Mouse (Mus musculus): ENCODE measurements around the gene Eif1ad.
"Not testable (repeated sequence)": the region's sequence is repeated elsewhere in the genome, so short reads cannot be mapped to it uniquely, and the experiment has no call there.

Eif1ad gene

GRCm38 (mm10) chr19:5366175-5367052, at the start of gene Eif1ad:
Gene Eif1ad (plus strand): TSS chr19:5366741.
- peak; percentile 93 for DNase-seq (ENCODE audit: low spot score)

- no peak for DNase-seq (ENCODE audit: low spot score)
These were observed 42.7 kb upstream of the Eif1ad start for GRCm38 (mm10) chr19:5323801-5324200.

GRCm38 (mm10) chr19:5327970-5328369, 38.6 kb upstream of the Eif1ad start:
- no peak for DNase-seq (ENCODE audit: low spot score)

DNA sequence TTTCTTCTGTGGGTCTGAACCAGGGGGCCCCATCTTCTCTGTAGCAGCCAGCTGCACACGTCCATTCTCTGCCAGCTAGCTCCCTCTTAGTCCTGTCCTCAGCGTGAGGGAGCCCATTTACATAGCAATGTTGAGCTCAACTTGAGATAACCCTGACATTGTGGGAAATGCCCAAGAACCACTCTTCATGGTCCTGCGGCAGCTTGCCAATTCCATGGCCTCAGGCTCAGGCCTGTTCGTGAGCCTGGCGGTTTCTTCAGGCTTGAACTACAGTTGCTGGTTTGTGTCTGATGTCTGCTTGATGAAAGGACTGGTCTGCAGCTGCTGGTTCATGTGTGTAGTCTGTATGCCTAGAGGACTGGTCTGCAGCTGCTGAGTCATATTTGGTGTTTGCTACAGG, 31.8 kb upstream of the Eif1ad start:
- peak; percentile 18 for DNase-seq (ENCODE audit: low spot score)

- DNase-seq (ENCODE audit: low spot score), result no peak
These were observed 31.1 kb upstream of the Eif1ad start, which contains the start of gene Catsper1 for GRCm38 (mm10) chr19:5335441-5335840. Gene Catsper1 (plus strand): TSS chr19:5335741.

DNA sequence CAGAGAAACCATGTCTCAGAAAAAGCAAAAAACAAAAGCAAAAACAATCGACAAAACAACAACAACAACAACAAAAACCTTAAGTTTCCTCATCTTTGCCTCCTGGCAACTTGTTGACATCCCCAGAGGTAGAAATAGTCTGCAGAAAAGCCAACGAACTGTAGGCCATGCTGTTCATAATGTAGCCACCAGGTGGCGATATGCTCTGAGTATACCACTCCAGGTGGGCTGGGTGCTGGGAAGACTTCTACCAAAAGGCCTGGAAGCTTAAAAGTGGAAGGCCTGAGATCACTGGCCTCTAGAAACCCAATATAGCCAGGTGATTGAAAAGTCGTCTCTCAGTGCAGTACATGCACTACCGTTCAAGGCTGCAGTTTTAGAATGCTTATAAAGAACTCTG, 28.6 kb upstream of the Eif1ad start:
- peak; percentile 70 for DNase-seq (ENCODE audit: low spot score)

DNA sequence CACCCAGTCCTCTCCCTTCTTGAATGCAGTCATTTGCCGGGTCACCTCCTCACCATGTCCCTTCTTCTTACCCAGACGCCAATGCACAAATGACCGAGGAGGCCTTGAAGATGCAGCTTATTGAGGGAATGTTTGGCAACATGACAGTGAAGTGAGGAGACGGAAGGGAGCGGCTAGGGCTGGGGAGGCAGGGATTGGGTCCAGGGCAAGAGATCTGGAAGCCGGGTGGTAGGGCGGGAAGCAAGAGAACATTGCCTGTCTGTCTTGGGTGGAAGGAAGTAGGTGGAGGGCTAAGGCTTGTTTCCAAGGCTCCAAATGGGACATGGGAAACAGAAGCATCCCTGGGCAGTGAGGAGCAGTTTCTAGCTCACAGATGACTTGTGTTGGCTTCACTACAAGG, 25.2 kb upstream of the Eif1ad start:
- DNase-seq (ENCODE audit: low spot score), result no peak

DNA sequence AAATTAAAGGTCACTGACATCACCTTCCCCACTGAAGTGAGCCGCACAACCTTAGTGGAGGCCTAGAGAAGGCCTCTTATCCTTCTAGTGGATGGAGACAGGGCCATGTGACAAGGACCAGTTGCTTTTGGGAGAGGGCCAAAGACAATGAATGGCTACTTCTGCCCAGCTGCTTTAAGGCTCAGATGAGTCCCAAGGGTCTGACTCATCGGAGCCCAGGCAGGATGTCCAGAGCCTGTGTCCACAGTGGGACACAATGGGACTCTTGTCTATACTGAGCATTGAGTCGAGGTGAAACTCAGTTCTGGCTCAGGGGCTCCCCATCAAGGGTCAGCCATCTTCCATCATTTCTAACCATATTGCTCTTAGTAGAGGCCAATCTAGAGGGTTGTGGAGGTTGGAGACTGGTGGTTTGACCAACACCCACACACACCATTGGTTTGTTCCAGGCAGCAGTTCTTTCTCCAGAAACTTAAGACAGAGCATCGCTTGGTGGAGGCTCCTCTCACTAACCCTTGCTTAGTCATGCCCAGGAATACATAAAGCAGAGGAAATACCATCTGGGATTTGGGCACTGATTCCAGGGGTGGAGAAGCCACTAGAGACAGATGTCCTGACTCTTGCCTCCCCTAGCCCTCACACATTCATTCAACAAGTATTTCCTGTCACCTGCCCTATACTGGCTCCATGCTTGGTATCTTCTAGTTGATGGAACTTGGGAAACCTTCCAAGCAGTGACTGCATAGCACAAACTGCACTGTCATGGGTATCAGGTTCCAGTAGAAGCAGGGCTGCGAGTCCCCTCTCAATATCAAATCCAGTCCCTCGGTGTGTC, 21.0 kb upstream of the Eif1ad start:
- DNase-seq (ENCODE audit: low spot score), result peak; percentile 88

GRCm38 (mm10) chr19:5348064-5348463, 18.5 kb upstream of the Eif1ad start:
- no peak for DNase-seq (ENCODE audit: low spot score)

DNA sequence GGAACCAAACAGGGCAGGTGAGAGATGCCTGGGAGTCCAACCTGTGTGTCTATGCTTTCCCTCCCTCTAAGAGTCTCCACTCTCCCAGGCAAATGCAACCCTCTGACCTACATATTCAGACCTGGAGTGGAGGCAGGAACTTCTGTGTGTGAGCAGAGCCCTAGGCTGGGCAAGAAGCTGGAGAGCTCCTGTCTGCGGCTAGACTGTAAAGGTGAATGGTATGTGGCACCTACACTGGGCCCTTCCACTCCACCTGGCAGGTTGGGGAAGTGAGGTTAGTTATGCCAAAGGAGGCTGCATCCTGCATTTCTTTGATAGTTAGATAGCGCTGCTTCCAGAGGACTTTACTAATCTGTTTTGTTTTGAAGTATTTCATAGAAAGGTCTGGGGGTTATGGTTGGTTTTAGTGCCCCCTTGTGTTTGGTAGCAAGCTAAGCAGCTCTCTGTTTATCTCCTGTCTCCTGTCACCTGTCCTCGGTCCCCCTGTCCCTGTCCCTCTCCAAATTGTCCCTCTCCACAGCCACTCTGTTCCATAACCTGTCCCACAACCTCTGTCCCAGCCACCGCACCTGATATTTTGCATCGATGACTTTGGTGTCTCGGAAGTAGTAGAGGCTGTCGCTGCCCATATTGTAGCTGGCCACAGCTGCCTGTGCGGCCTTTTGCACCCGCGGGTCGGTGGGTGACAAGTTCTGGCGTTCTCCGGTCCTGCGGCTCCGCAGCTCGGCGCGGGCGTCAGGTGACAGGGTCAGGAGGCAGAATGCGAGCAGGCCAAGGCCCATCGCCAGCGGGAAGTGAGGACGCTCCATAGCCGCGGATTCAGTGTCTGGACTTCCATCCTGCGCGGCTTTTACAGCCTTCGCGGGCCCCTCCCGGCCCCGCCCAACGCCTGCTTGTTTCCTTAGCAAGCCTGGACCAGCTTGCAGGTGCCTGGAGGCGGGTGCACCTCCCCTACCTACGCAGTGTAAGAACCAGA, 17.7 kb upstream of the Eif1ad start:
- peak; percentile 51 for DNase-seq (ENCODE audit: low spot score)

- DNase-seq (ENCODE audit: low spot score), result not testable (repeated sequence)
These were observed 17.1 kb upstream of the Eif1ad start, which contains the start of gene Cst6 for GRCm38 (mm10) chr19:5349502-5349873. Gene Cst6 (minus strand): TSS chr19:5349574.

DNA sequence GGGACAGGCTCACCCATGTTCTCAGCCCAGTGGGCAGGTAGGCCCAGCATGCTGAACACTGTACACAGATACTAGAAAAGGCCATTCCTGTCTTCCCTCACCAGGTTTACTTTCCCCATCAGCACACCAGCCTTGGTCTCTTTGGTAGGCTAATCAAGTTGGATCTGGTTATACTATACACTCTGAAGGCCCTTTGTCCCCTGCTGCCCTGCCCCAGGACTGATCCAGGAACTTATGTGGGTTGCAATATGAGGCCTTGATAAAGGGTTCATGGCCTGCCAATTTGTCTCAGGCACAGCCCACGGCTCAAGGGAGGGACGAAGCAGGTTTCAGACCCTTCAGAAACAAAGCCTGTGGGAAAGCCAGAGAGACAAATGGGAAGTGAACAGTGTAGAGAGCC, 12.9 kb upstream of the Eif1ad start:
- no peak for DNase-seq (ENCODE audit: low spot score)

DNA sequence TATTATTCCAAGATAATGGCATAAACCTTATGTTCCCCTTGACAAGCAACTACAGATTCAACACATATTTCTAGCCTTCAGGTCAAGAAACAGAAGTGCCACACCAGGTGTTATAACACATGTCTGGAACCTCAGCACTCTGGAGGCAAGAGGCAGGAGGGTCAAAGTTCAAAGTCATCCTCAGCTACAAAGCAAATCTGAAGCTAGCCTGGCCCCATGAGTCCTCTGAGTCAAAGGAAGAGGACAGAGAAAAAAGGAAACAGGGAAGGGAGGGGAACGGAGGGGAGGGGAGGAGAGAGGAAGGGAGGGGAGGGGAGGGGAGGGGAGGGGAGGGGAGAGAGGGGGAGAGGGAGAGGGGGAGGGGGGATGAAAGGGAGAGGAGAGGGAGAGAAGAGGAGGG, 10.5 kb upstream of the Eif1ad start:
- DNase-seq (ENCODE audit: low spot score), result no peak

DNA sequence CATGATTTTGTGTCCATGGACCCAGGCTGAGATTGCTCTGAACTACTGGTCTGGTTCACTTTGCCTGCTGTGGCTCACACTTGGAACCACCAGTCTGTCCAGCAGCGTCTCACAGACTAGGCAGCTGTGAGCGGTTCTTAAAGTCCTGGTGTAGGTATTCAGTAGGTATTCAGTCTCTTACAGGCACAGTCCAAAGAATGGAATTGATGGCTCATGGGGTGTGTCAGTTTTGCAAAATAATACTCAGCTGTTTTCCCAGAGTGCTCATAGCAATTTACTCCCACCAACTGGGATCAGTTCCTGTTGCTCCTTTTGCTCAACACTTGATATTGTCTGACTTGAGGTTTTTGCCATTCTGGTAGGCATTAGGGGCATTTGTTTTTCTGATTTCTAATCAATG, 4.4 kb upstream of the Eif1ad start:
- DNase-seq (ENCODE audit: low spot score), result no peak

- DNase-seq (ENCODE audit: low spot score), result no peak
These were observed 2.4 kb upstream of the Eif1ad start for GRCm38 (mm10) chr19:5364124-5364523.

DNA sequence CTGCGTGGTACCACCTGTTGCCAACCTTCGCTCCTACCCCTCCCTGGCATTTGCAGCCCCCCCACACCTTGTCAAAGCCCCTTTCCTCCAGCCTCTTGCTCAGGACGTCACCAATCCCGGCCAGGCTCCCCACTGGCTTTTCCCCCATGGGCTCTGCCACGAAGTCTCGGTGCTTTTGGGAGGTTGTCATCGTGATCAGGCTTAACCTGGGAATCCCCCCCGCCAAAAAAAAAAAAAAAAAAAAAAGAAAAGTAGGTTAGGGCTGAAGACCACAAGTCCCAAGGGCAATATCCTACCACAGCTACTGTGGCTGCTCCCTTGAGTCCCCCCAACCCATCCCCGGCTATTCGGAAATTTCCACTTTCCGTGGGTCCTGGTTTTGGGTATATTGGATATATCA, 790 bp upstream of the Eif1ad start:
- no peak for DNase-seq (ENCODE audit: low spot score)

GRCm38 (mm10) chr19:5367053-5367359, 465 bp downstream of the Eif1ad start, which contains the start of gene Banf1:
Gene Banf1 (minus strand): TSS chr19:5367168.
- DNase-seq (ENCODE audit: low spot score), result no peak

DNA sequence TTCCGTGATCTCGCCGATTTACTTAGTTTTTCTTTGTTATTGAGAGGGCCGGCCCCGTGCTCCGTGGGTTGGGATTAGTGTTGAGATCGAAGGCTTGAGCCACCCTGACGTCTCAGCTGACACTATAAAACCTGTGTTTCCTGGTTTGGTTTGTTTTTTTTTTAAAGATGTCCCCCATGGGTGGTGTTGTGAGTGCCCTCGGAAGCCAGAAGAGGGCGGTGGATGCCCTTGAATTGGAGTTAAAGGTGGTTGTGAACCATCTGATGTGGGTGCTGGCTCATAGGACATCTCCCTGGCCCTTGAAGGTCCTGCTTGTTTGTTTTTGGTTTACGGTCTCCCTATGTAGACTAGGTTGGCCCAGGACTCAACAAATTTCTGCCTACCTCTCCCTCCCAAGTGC, 914 bp downstream of the Eif1ad start:
- peak; percentile 63 for DNase-seq (ENCODE audit: low spot score)

GRCm38 (mm10) chr19:5370932-5371331, 4.4 kb downstream of the Eif1ad start:
- DNase-seq (ENCODE audit: low spot score), result peak; percentile 23

DNA sequence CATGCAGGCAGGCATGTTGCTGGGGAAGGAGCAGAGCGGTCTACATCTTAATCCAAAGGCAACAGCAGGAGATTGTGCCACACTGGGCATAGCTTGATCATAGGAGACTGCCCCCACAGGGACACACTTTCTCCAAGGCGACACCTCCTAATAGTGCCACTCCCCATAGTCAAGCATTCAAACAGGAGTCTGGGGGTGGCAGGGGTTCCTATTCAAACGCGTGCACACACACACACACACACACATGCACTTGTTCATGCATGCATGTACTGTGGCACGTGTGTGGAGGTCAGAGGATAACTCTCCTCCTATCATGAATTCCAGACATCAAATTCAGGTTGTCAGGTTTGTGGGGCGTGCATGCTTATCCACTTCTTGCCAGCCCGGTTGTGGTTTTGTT, 6.2 kb downstream of the Eif1ad start:
- no peak for DNase-seq (ENCODE audit: low spot score)

GRCm38 (mm10) chr19:5374177-5374576, 7.6 kb downstream of the Eif1ad start:
- no peak for DNase-seq (ENCODE audit: low spot score)

DNA sequence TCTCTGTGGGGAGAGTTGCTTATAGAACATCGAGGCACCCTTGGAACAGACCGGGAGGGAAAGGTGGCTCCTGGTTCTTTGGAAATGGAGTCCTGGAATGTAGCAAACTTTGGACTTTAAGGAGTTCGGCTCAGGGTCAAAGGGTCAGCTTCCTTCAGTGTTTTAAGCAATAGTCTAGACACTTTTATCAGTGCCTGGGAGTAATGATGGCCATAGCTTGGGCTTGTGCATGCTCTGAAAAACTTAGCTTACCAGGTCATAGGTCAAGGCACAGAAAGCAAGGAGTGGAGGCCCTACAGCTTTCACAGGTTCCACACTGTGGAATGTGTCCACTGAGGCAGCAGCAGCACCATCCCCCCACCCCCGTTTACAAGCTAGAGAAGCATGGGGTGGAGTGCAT, 8.2 kb downstream of the Eif1ad start:
- DNase-seq (ENCODE audit: low spot score), result no peak

Measured in MN1 (cell line).